Mouse (Mus musculus) G1E-ER4 (cell line): Measurements from ENCODE around the gene Zkscan1. TPM values are rescaled to one million over a fixed set of nuclear protein-coding genes. Genes with fewer than 3 reads are reported as not detected.

Source experiments
- GATA1 ChIP-seq: IDR thresholded peaks from one replicate; pipeline ENCODE4 v1.8.0; 2012; ENCODE audit warnings: low read length, inconsistent platforms
- polyA plus RNA-seq: library from polyadenylated mRNA; stranded (reverse); fragments of >175 nt; gene quantifications from 2 replicates; pipeline ENCODE4 v1.2.3, GENCODE M21; 2012

Zkscan1 gene
- polyA plus RNA-seq, 1 experiment: 2.0 TPM

DNA sequence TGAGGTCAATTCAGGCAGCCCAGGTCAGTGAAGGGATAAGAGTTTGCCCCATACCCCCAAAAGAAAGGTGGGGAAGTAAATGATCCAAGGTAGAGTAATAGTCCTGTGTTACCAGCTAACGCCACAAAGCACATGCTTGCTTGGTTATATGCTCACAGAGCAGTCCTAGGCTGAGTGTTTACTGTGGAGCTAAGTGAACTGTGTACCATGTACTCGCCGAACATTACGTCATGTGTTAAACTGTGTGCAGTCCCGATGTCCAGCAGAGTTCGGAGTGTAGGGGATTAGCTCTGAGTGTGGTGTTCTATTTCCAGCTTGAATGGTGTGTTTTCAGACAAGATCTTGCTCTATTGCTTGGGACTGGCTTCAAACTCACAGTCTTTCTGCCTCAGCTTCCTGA, 9.6 kb downstream of the Zkscan1 start:
- TF ChIP-seq GATA1: no peak

DNA sequence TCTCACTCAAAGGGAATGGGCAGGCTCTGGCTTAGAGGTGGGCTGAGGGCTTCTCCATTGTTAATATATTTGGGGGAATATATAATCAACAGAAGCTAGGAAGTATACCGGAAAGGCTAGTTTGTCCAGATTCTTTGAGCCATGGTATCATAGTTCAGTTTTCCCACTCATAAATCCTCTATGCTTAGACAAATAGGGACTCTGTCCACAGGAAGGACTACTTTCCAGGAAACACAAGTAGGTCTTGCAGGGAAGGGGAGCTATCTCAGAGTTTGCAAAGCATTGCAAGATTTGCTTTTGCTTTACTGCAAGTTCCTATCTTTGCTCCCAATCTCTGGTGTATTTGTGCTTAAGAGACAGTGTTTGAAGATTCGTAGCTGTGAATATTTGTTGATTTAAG, 20.1 kb downstream of the Zkscan1 start:
- TF ChIP-seq GATA1: no peak

DNA sequence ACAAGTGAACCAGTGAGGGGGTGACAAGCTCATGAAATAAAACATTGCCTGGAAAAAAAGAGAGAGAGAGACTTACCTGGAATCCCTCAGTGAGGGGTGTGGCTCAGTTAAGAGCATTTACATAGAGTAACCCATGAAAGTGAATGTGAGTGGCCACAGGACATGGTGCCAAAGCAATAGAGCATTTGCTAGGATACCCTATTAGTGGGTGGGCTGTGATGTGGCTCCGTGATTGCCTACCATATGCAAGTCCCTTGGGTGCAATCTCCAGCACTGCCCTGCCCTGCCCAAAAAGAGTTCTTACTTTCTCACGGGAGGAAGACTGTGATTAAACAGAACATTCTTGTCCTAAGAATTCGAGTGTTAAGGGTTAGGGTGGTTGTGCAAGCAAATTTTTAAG, 22.2 kb downstream of the Zkscan1 start:
- no peak for TF ChIP-seq GATA1

DNA sequence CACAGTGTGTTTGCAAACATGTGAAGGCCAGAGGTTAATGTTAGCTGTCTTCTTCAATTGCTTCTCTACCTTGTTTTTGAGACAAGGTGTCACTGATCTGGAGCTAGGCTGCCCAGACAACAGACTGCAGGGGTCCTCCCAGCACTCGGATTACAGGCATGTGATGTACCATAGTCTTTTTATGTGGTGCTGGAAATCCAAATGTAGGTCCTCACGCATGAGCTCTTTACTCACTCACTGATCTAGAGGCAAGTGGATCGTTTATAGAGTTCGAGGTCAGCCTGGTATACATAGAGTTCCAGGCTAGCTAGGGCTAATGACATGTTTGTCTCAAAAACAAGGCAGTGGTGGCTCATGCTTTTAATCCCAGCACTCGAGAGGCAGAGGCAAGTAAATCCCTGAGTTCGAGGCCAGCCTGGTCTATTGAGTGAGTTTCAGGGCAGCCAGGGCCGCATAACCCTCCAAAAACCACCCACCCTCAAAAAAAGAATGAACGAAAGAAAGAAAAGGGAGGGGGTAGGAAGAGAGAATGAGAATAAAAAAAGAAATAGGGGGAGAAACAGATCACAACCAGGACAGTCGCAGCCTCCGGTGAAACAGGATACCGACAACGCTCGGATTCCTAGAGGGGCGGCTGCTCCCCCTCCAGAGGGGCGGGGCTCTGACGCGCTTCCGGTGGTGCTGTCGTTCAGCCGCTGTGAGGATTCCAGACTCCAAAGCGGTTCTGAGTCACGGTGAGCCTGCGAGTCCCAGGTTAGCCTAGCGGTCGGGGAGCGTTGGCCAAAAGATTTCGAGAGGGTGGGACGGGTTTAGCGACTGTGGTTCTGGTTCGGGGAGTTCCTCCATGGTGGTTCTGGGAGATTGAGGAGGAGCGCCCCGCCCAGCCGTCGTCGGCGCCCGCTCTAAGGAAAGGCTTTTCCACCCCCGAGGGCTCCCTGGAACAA, 31.6 kb downstream of the Zkscan1 start, which contains the start of gene Zscan21:
TSS of gene Zscan21 (plus strand) at position 649 of the 944 bp plus-strand sequence.
- no peak for TF ChIP-seq GATA1

DNA sequence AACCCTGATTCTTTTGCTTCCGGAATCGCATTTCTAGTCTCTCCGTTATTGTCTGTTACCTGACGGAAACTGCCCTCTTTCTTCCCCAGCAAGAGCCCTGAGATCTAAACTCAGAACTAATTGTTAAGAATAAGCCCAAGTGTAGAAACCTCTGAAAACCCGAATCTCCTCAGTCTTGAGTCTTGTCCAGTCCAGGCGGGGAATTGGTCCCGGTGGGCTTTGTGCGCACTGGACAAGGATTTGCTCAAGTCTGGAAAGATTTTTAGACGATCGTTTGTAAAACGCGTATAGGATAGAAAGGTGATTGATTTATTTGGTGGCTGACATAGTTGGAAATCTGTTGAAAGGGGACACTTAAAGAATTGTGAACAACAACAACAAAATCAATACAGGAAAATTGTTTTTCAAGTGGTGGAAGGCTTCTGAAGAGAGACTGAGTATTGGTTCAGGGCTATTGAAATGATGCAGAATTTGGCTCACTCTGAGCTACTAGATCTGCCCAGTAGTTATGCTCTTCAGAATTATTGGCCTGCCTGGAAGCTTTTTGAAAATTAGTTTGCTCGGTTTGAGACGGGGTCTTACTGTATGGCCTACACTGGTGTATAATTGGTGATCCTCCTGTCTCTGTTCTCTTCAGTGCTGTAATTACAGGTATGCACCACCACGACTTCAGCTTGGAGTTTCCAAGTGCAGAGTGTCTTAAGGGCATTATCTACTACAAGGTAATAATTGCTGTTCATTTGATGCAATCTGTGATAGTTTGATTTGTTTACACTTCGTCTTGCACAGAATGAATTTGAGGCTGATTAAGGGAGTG, 32.5 kb downstream of the Zkscan1 start:
- TF ChIP-seq GATA1: no peak

DNA sequence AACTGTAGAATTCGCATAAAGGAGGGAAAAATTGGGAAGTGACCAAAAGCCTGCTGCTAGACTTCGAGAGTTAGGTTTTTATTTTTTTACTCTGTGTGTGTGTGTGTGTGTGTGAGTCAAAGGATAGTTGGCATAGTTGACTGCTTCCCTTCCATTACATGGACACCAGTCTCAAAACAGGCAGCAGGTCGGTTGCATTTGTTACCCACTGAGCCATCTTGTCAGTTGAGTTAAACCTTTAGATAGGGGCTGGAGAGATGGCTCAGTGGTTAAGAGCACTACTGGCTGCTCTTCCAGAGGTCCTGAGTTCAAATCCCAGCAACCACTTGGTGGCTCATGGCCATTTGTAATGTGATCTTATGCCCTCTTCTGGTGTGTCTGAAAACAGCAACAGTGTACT, 33.2 kb downstream of the Zkscan1 start:
- no peak for TF ChIP-seq GATA1

DNA sequence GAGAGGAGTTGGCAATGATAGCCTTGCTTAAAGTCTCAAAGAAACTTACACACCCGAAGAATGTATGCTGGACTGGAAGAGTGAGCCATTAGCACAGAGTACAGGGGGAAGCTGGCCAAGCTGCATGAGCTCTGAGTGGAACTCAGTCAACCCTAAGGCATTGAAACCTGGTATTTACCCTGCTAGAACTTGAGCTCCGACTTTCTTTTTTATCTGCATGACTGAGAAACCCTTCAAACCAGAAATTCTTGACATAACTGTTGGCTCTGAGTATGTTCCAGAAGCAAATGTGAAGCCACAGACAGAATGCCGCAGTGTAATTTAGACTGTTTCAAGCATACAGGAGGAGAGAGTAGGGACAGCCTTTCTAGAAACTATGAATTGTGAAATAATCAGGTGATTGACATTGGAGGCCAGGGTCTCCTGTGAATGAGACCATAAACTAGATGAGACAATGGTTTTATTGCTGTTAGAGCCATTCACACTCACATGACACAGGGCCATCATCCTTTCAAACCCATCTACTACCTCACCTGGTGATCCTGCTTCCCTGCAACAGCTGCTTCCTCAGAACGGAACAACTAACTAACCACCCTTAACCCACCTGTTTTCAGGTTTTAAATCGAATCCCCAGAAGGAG, 47.7 kb downstream of the Zkscan1 start:
- no peak for TF ChIP-seq GATA1

DNA sequence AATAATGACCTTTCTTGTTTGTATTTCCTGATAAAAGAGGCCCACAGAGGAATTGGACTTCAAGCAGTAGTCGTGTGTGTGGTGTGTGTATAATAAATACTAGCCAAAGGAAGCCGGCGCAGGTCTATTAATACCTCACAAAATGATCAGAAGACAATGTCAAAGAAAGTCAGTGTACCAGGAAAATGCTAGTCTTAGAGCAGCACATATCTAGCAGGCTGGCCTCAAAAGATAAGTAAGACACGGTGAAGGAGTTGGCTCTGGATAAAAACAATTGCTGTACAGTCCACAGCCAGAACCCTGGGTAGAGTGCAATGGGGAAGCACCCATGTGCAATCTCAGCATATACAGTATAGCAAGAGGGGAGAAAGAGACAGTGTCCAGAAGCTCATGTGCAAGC, 52.4 kb downstream of the Zkscan1 start:
- no peak for TF ChIP-seq GATA1

DNA sequence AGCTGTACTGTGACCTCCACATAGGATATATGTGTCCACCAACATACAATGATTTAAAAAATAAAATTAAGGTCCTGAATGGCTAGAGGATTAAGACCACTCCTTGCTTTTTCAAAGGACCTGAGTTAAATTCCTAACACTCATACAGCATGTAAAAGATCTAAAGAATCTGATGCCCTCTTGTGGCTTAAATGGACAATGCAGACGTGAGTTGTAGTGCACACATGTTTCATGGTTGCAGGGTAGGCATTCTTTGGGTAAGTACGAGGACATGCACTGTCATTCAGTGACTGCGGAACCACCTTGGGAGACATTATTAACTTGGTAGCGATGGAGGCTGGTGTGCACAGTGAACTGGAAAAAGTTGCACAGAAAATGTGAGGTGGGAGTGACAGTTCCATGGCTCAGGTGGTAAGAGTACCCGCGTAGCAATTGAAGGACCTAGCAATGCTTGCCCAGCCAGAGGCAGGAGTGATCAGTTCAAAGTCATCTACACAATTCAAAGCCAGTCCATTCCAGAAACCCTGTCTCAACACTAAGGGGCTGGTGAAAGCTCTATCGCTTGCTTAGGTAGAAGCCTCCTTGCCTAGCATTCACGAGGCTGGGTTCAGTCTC, 53.2 kb downstream of the Zkscan1 start:
- TF ChIP-seq GATA1: no peak

DNA sequence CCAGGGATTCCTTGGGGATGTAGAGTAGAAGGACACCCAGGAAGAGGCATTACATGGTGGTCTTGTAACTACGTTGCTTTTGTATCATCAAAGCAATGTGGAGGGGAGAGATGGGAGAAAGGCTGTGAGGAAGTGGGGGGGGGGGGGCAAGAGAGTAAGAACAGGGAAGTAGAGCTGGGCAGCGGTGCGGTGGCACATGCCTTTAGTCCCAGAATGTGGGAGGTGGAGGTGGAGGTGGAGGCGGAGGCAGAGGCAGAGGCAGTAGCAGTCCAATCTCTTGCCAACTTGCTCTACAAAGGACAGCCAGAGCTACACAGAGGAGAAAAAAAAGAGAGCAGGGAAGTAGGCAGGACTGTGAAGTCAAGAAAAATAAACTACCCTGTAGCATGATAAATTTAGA, 53.7 kb downstream of the Zkscan1 start:
- no peak for TF ChIP-seq GATA1

DNA sequence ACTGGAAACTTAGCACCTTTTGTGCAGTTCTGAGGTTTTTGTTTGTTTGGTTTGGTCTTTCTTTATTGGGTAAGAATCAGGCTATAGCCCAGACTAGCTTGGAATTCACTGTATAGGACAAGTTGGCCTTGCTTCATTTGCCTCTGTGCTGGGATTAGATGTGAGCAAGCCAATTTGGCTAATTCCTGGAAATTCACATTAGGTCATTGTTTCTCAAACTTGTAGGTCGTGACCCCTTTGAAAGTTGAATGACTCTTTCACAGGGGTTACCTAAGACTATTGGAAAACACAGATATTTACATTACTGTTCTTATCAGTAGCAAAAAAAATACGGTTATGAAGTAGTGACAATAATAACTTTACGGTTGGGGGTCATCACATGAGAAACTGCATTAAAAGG, 69.5 kb downstream of the Zkscan1 start:
- TF ChIP-seq GATA1: no peak

DNA sequence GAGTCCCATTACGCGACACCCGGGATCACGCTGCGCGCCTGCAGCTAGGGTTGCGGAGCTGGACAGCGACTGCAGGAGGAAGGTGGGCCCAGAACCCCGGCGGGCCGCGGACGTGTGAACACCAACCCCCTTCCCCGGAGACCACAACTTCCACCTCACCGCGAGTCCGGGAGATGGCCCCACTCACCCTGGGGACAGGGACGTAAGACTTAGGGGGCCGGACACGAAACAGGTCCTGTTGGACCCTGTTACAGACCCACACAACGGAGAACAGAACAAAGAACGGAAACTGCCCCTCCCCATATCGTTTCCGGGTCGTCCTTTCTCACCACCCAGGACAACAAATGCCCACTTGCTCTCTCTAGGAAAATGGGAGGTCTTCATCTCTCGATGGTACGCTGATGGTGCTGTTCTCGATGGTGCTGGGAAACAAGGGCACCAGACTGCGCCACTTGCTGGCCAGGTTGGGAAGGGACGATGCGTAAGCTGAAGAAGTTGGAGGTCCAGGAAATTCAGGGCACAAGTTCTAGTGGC, 70.6 kb downstream of the Zkscan1 start, which contains the start of gene Zfp113:
TSS of gene Zfp113 (minus strand) at position 302 of the 534 bp plus-strand sequence.
- no peak for TF ChIP-seq GATA1

Other genes starting within 250 kb of the Zkscan1 start
- gene Pilra, start 248.8 kb upstream of the Zkscan1 start, polyA plus RNA-seq: not detected in 2 replicates
- gene Pilrb1, start 227.0 kb upstream of the Zkscan1 start, polyA plus RNA-seq: not detected in 2 replicates
- gene Pilrb2, start 213.3 kb upstream of the Zkscan1 start, polyA plus RNA-seq: 0.26 TPM in 1 of 2 replicates, not detected in the other
- not detected in 2 replicates for gene Cyp3a13, start 163.5 kb upstream of the Zkscan1 start, polyA plus RNA-seq
- not detected in 2 replicates for gene Gjc3, start 122.0 kb upstream of the Zkscan1 start, polyA plus RNA-seq
- not detected in 2 replicates for gene Azgp1, start 103.6 kb upstream of the Zkscan1 start, polyA plus RNA-seq
- gene Smok3a, start 63.8 kb upstream of the Zkscan1 start, polyA plus RNA-seq: not detected in 2 replicates
- not detected in 2 replicates for gene Smok3b, start 63.7 kb upstream of the Zkscan1 start, polyA plus RNA-seq
- not detected in 2 replicates for gene Smok3c, start 31.9 kb upstream of the Zkscan1 start, polyA plus RNA-seq
- gene Zscan21, start 31.8 kb downstream of the Zkscan1 start, polyA plus RNA-seq: 0.55 and 2.3 TPM in 2 replicates
- 0.27 and 0.28 TPM in 2 replicates for gene Zfp113, start 70.7 kb downstream of the Zkscan1 start, polyA plus RNA-seq
- gene Cops6, start 76.0 kb downstream of the Zkscan1 start, polyA plus RNA-seq: 146 and 184 TPM in 2 replicates
- 6.9 and 18.9 TPM in 2 replicates for gene Ap4m1, start 86.9 kb downstream of the Zkscan1 start, polyA plus RNA-seq
- gene Mcm7, start 87.3 kb downstream of the Zkscan1 start, polyA plus RNA-seq: 19.6 and 78.8 TPM in 2 replicates
- 33.9 and 45.4 TPM in 2 replicates for gene Taf6, start 102.4 kb downstream of the Zkscan1 start, polyA plus RNA-seq
- gene Cnpy4, start 102.4 kb downstream of the Zkscan1 start, polyA plus RNA-seq: 0.63 and 1.1 TPM in 2 replicates
- gene Mblac1, start 109.2 kb downstream of the Zkscan1 start, polyA plus RNA-seq: 4.8 and 6.3 TPM in 2 replicates
- gene Nxpe5, start 140.8 kb downstream of the Zkscan1 start, polyA plus RNA-seq: not detected in 2 replicates
- 58.4 and 59.8 TPM in 2 replicates for gene Lamtor4, start 170.4 kb downstream of the Zkscan1 start, polyA plus RNA-seq
- gene BC037034, start 178.9 kb downstream of the Zkscan1 start, polyA plus RNA-seq: 108 and 142 TPM in 2 replicates
- not detected in 2 replicates for gene Gal3st4, start 187.8 kb downstream of the Zkscan1 start, polyA plus RNA-seq
- gene Gm43720, start 194.9 kb downstream of the Zkscan1 start, polyA plus RNA-seq: not detected in 2 replicates
- not detected in 2 replicates for gene Gpc2, start 194.9 kb downstream of the Zkscan1 start, polyA plus RNA-seq
- not detected in 2 replicates for gene Stag3, start 195.2 kb downstream of the Zkscan1 start, polyA plus RNA-seq